Mouse (Mus musculus): Measurements from ENCODE around the gene Tepsin. TPM values are rescaled to one million over a fixed set of nuclear protein-coding genes. Genes with fewer than 3 reads are reported as not detected.

Gene Tepsin
- total and polyA plus RNA-seq, 2 experiments from 2014 or later = 14.8 to 25.8 TPM

- WGBS = 50% methylated on average over 23 of the region's 23 CpGs
- no peaks in the 10 kb centered on the region for H3K4me1 ChIP-seq (ENCODE audit: insufficient read depth)
- H3K9me3 ChIP-seq (ENCODE audit: low read length) = no peaks in the 10 kb centered on the region
- DNase-seq (peak; percentile 49), ATAC-seq (peak; percentile 79)
- H3K36me3 ChIP-seq (ENCODE audit: insufficient read depth) = peaks cover 33% of the 10 kb centered on the region
- no peak overlapping the region for H3K9ac ChIP-seq
- TF ChIP-seq CTCF (IDR thresholded peaks at IDR 0.05; ENCODE audit: low read depth) = no peak
- H3K4me3 ChIP-seq (ENCODE audit: low read depth, low read length) = no peak overlapping the region
- no peak overlapping the region for H3K27ac ChIP-seq (ENCODE audit: low read depth, low read length)
- no peak overlapping the region for H3K4me2 ChIP-seq (ENCODE audit: low read depth)
- no peaks in the 10 kb centered on the region for H3K27me3 ChIP-seq (ENCODE audit: insufficient read depth, low read length)
Measured at GRCm38 (mm10) chr11:120136796-120137624, 38.5 kb upstream of the Tepsin start.

DNA sequence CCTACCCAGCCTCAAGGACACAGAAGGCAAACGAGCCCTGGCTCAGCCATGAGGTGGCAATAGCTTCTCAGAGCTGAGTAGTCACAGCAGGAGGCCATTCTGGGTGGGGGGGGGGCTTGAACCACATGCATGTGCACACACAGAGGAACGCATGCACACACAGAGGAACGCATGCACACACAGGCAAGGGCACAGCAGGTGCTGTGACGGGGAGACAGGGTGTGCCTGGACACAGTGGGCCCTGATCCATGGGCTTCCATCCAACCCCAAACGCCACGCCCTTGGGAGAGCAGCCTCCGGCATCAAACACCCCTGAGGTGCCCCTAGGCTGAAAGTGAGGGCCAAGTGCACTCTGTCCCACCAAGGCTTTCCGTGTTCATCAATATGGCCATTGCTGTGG is 37.7 kb upstream of the Tepsin start:
- Histone ChIP-seq H3K4me3 (ENCODE audit: low read depth, low read length) (no peak overlapping the region), H3K36me3 (ENCODE audit: insufficient read depth) (peaks cover 41% of the 10 kb centered on the region), H3K4me1 (ENCODE audit: insufficient read depth) (no peaks in the 10 kb centered on the region), H3K9ac (no peak overlapping the region), H3K4me2 (ENCODE audit: low read depth) (no peak overlapping the region), H3K27me3 (ENCODE audit: insufficient read depth, low read length) (no peaks in the 10 kb centered on the region), H3K9me3 (ENCODE audit: low read length) (no peaks in the 10 kb centered on the region), H3K27ac (ENCODE audit: low read depth, low read length) (no peak overlapping the region)
- 75% methylated on average over 8 of the region's 8 CpGs for WGBS
- no peak for ATAC-seq
- DNase-seq = no peak
- TF ChIP-seq CTCF (IDR thresholded peaks at IDR 0.05; ENCODE audit: low read depth) = no peak

GRCm38 (mm10) chr11:120134847-120135530 is 36.5 kb upstream of the Tepsin start:
- Histone ChIP-seq H3K4me1 (ENCODE audit: insufficient read depth) (no peaks in the 10 kb centered on the region), H3K27me3 (ENCODE audit: insufficient read depth, low read length) (no peaks in the 10 kb centered on the region), H3K4me2 (ENCODE audit: low read depth) (no peak overlapping the region), H3K4me3 (ENCODE audit: low read depth, low read length) (no peak overlapping the region), H3K9me3 (ENCODE audit: low read length) (no peaks in the 10 kb centered on the region), H3K9ac (no peak overlapping the region), H3K36me3 (ENCODE audit: insufficient read depth) (peaks cover 45% of the 10 kb centered on the region), H3K27ac (ENCODE audit: low read depth, low read length) (no peak overlapping the region)
- 92% methylated on average over 9 of the region's 9 CpGs for WGBS
- no peak for TF ChIP-seq CTCF (IDR thresholded peaks at IDR 0.05; ENCODE audit: low read depth)
- ATAC-seq = no peak
- no peak for DNase-seq

- TF ChIP-seq CTCF (IDR thresholded peaks at IDR 0.05; ENCODE audit: low read depth) = no peak
- Histone ChIP-seq H3K9me3 (ENCODE audit: low read length) (no peaks in the 10 kb centered on the region), H3K36me3 (ENCODE audit: insufficient read depth) (peaks cover 42% of the 10 kb centered on the region), H3K4me2 (ENCODE audit: low read depth) (no peak overlapping the region), H3K27ac (ENCODE audit: low read depth, low read length) (no peak overlapping the region), H3K27me3 (ENCODE audit: insufficient read depth, low read length) (no peaks in the 10 kb centered on the region), H3K4me1 (ENCODE audit: insufficient read depth) (no peaks in the 10 kb centered on the region), H3K9ac (no peak overlapping the region), H3K4me3 (ENCODE audit: low read depth, low read length) (no peak overlapping the region)
- DNase-seq (no peak), ATAC-seq (no peak)
- 94% methylated on average over 5 of the region's 5 CpGs for WGBS
Measured at GRCm38 (mm10) chr11:120134148-120134547, 35.6 kb upstream of the Tepsin start.

- no peaks in the 10 kb centered on the region for H3K9me3 ChIP-seq (ENCODE audit: low read length)
- no peak overlapping the region for H3K27ac ChIP-seq (ENCODE audit: low read depth, low read length)
- H3K27me3 ChIP-seq (ENCODE audit: insufficient read depth, low read length) = no peaks in the 10 kb centered on the region
- no peak for ATAC-seq
- peaks cover 49% of the 10 kb centered on the region for H3K36me3 ChIP-seq (ENCODE audit: insufficient read depth)
- no peak overlapping the region for H3K9ac ChIP-seq
- no peak for DNase-seq
- 75% methylated on average over 7 of the region's 7 CpGs for WGBS
- no peak for TF ChIP-seq CTCF (IDR thresholded peaks at IDR 0.05; ENCODE audit: low read depth)
- H3K4me1 ChIP-seq (ENCODE audit: insufficient read depth) = no peaks in the 10 kb centered on the region
- H3K4me3 ChIP-seq (ENCODE audit: low read depth, low read length) = no peak overlapping the region
- H3K4me2 ChIP-seq (ENCODE audit: low read depth) = no peak overlapping the region
Measured at GRCm38 (mm10) chr11:120129281-120129680, 30.8 kb upstream of the Tepsin start.

- DNase-seq = no peak
- Histone ChIP-seq H3K27me3 (ENCODE audit: insufficient read depth, low read length) (no peaks in the 10 kb centered on the region), H3K27ac (ENCODE audit: low read depth, low read length) (no peak overlapping the region), H3K9me3 (ENCODE audit: low read length) (no peaks in the 10 kb centered on the region), H3K4me3 (ENCODE audit: low read depth, low read length) (no peak overlapping the region), H3K9ac (no peak overlapping the region), H3K36me3 (ENCODE audit: insufficient read depth) (peaks cover 38% of the 10 kb centered on the region), H3K4me2 (ENCODE audit: low read depth) (no peak overlapping the region), H3K4me1 (ENCODE audit: insufficient read depth) (no peaks in the 10 kb centered on the region)
- 81% methylated on average over 2 of the region's 2 CpGs for WGBS
- ATAC-seq = no peak
- TF ChIP-seq CTCF (IDR thresholded peaks at IDR 0.05; ENCODE audit: low read depth) = peak; percentile 12; the same call in 1 of the 2 replicates
Measured at GRCm38 (mm10) chr11:120126845-120127244, 28.3 kb upstream of the Tepsin start.

- Histone ChIP-seq H3K27me3 (ENCODE audit: insufficient read depth, low read length) (no peaks in the 10 kb centered on the region), H3K36me3 (ENCODE audit: insufficient read depth) (peaks cover 13% of the 10 kb centered on the region), H3K27ac (ENCODE audit: low read depth, low read length) (no peak overlapping the region), H3K4me2 (ENCODE audit: low read depth) (no peak overlapping the region), H3K9ac (no peak overlapping the region), H3K4me1 (ENCODE audit: insufficient read depth) (no peaks in the 10 kb centered on the region), H3K9me3 (ENCODE audit: low read length) (no peaks in the 10 kb centered on the region), H3K4me3 (ENCODE audit: low read depth, low read length) (no peak overlapping the region)
- no peak for TF ChIP-seq CTCF (IDR thresholded peaks at IDR 0.05; ENCODE audit: low read depth)
- 63% methylated on average over 12 of the region's 12 CpGs for WGBS
- peak; percentile 47 for DNase-seq
- ATAC-seq = peak; percentile 47
Measured at GRCm38 (mm10) chr11:120122126-120122525, 23.6 kb upstream of the Tepsin start.
